In genomic region chr7:3290257-3291033, GRCm38 (mm10) we compare ENCODE assay signal across 8 mouse cellular contexts. TPM values are rescaled to one million over a fixed set of nuclear protein-coding genes. Genes with fewer than 3 reads are reported as not detected.
A peak's percentile ranks its signal among the peaks of the same experiment; 100 is the strongest.
DNase-seq lines count a peak whose midpoint lies in the region; ATAC-seq and TF ChIP-seq lines count a peak whose summit lies in the region.

No protein-coding gene starts in this region.

- H3K36me3 ChIP-seq in hindbrain, embryonic 14.5 days (replicated peaks; ENCODE audit: control insufficient read depth, insufficient read depth): peaks cover 21% of the 10 kb centered on the region

- H3K27ac ChIP-seq in hindbrain, embryonic 14.5 days: peak overlapping the region; percentile 75

- TF ChIP-seq CTCF in Patski (IDR thresholded peaks at IDR 0.05): no peak

- in situ Hi-C loops in Patski (cut with MboI; ENCODE audit: low pct_unique_long_range_greater_than_20kb): loop anchor here (10.0 to 25.0 kb wide), 2 partner anchors 404 to 1147 kb away; partner anchors contain the start of genes Mboat7, Rdh13 and Tsen34

- ATAC-seq in Patski: peak; percentile 58
- ATAC-seq in hindbrain, embryonic 14.5 days (ENCODE audit: low FRiP score): peak; percentile 94

- 2% methylated on average over 18 of the region's 18 CpGs for WGBS in hindbrain, embryonic 14.5 days

- peak overlapping the region; percentile 85 for H3K4me2 ChIP-seq in hindbrain, embryonic 14.5 days (replicated peaks)

- CTCF ChIA-PET in Patski (lab: Charles Lee): interaction anchor here (0.7 to 1.0 kb wide), 2 partner anchors 10 to 11 kb away, joined by 3 read pairs; no protein-coding TSS in a partner anchor

- H3K4me1 ChIP-seq in hindbrain, embryonic 14.5 days (replicated peaks; ENCODE audit: control insufficient read depth, insufficient read depth, low read length): peaks cover 15% of the 10 kb centered on the region; the same call in 1 of the 2 replicates

- H3K9ac ChIP-seq in hindbrain, embryonic 14.5 days: peak overlapping the region; percentile 65

- POLR2A ChIA-PET in Patski (lab: Charles Lee): interaction anchor here (0.5 kb wide), 1 partner anchor 120 kb away, joined by 3 read pairs; no protein-coding TSS in a partner anchor

- no peaks in the 10 kb centered on the region for H3K9me3 ChIP-seq in hindbrain, embryonic 14.5 days (ENCODE audit: control insufficient read depth, low read length)

- H3K4me3 ChIP-seq in hindbrain, embryonic 14.5 days (replicated peaks; ENCODE audit: low read length): peak overlapping the region; percentile 38

- peak; percentile 79 for DNase-seq in Patski (ENCODE audit: low read depth, low spot score)
- peak; percentile 94 for DNase-seq in cerebellum, adult 9-11 months
- peak; percentile 68 to 80 for DNase-seq in frontal cortex, postnatal 25 days (ENCODE audit: low spot score in 2 of 2)
- peak; percentile 90 for DNase-seq in hindbrain, embryonic 14.5 days (ENCODE audit: low spot score)
- DNase-seq in layer of hippocampus, postnatal 36 days: peak; percentile 82 to 85
- DNase-seq in lung, postnatal 25 days (ENCODE audit: low spot score): peak; percentile 99
- DNase-seq in retina, adult 2 months (ENCODE audit: low read depth, low spot score): peak; percentile 25
- peak; percentile 60 to 73 for DNase-seq in thymus, postnatal 36 days

- H3K27me3 ChIP-seq in Patski: no peaks in the 10 kb centered on the region
- no peaks in the 10 kb centered on the region for H3K27me3 ChIP-seq in hindbrain, embryonic 14.5 days (ENCODE audit: control insufficient read depth, insufficient read depth, low read length)

RNA-seq across cellular contexts. Expression of gene Prkcg, which starts 1.5 kb away (rescaled TPM):
- 4.7 TPM for polyA plus RNA-seq in Patski (2021)
- polyA plus RNA-seq in hindbrain, embryonic 14.5 days (2014; fragmentation: Nextera tagmentation; extraction: Ambion mirVana): 1.1 and 1.6 TPM in 2 replicates
- 100 to 1,000 TPM; 495 to 539 TPM for total RNA-seq in layer of hippocampus, postnatal 36 days (2021)

RNA-seq across cellular contexts. Expression of gene Myadm, which starts 1.6 kb away (rescaled TPM):
- 76.4 TPM for polyA plus RNA-seq in Patski (2021)
- 40.1 and 43.6 TPM in 2 replicates for polyA plus RNA-seq in hindbrain, embryonic 14.5 days (2014; fragmentation: Nextera tagmentation; extraction: Ambion mirVana)
- 10 to 100 TPM; 63.5 to 67.3 TPM for total RNA-seq in layer of hippocampus, postnatal 36 days (2021)

RNA-seq across cellular contexts. Expression of gene Nlrp12, which starts 40.9 kb away (rescaled TPM):
- not detected for polyA plus RNA-seq in Patski (2021)
- 0.07 TPM in 1 of 2 replicates, not detected in the other for polyA plus RNA-seq in hindbrain, embryonic 14.5 days (2014; fragmentation: Nextera tagmentation; extraction: Ambion mirVana)
- total RNA-seq in layer of hippocampus, postnatal 36 days (2021): under 1 TPM in 1 of 2 experiments, not detected in 1; 0.05 TPM

RNA-seq across cellular contexts. Expression of gene Cacng7, which starts 42.3 kb away (rescaled TPM):
- 5.2 TPM for polyA plus RNA-seq in Patski (2021)
- polyA plus RNA-seq in hindbrain, embryonic 14.5 days (2014; fragmentation: Nextera tagmentation; extraction: Ambion mirVana): 3.4 and 4.2 TPM in 2 replicates
- total RNA-seq in layer of hippocampus, postnatal 36 days (2021): 100 to 1,000 TPM; 130 to 131 TPM

Comparison
In these comparisons a context has a peak if more than half of its experiments do, and no peak if none do; other contexts are left out.
1. Peak in every context shown above with its lines: DNase-seq, ATAC-seq, H3K4me3 ChIP-seq and H3K27ac ChIP-seq.
2. DNase-seq: peak in every context shown above with its lines; median percentile 99 in lung, postnatal 25 days; 94 in cerebellum, adult 9-11 months; 90 in hindbrain, embryonic 14.5 days; 84 in layer of hippocampus, postnatal 36 days; 79 in Patski; 74 in frontal cortex, postnatal 25 days; 66 in thymus, postnatal 36 days; 25 in retina, adult 2 months.